Mouse (Mus musculus) small intestine, adult 2 months (tissue): ENCODE data around the gene Polr2m. TPM values are rescaled to one million over a fixed set of nuclear protein-coding genes. Genes with fewer than 3 reads are reported as not detected.

ENCODE experiments used
- H3K27ac ChIP-seq: fragments of 200-500 bp; 2 replicates; pipeline ENCODE4 v1.5.1; 2012; ENCODE audit warnings: low read depth, low read length, control low read depth, inconsistent platforms; ENCODE audit not compliant: insufficient read depth
- H3K27me3 ChIP-seq: fragments of 200-500 bp; 2 replicates; pipeline ENCODE4 v1.6.1; 2012; ENCODE audit warnings: mild to moderate bottlenecking, moderate library complexity, low read length, inconsistent platforms; ENCODE audit not compliant: control insufficient read depth, insufficient read depth
- H3K36me3 ChIP-seq: fragments of 200-500 bp; 2 replicates; pipeline ENCODE4 v1.6.1; 2012; ENCODE audit warnings: mild to moderate bottlenecking, low read length, control low read depth, inconsistent platforms; ENCODE audit not compliant: control insufficient read depth, insufficient read depth
- H3K4me1 ChIP-seq: fragments of 200-500 bp; 2 replicates; pipeline ENCODE4 v1.6.1; 2012; ENCODE audit warnings: low read length, inconsistent platforms, mixed read lengths; ENCODE audit not compliant: control insufficient read depth, insufficient read depth, insufficient read length
- H3K4me3 ChIP-seq: fragments of 200-500 bp; 2 replicates; pipeline ENCODE4 v1.5.1; 2012; ENCODE audit warnings: low read depth, mild to moderate bottlenecking, control low read depth, inconsistent platforms, low read length, moderate library complexity
- CTCF ChIP-seq: fragments of 200-500 bp; IDR thresholded peaks from 2 replicates; pipeline ENCODE4 v1.5.1; 2012; ENCODE audit warnings: low read depth, mild to moderate bottlenecking, control low read depth, inconsistent platforms, low read length, moderate library complexity, mixed read lengths; ENCODE audit not compliant: insufficient replicate concordance, insufficient read length; ENCODE audit errors: extremely low read depth
- POLR2A ChIP-seq: fragments of 200-500 bp; IDR thresholded peaks from 2 replicates; pipeline ENCODE4 v1.6.1; 2012; ENCODE audit warnings: low read depth, mild to moderate bottlenecking, control low read depth, inconsistent platforms, low read length, moderate library complexity
- WGBS: fragments of 180-500 bp; shearing (Covaris S2); methylation state at CpG from one replicate; pipeline ENCODE4 v1.1.7; 2018; 5-methylcytosine and 5-hydroxymethylcytosine counted together
- polyA plus RNA-seq: library from polyadenylated mRNA; depleted of rRNA; stranded (reverse); fragments of >200 nt; gene quantifications from 2 replicates; pipeline ENCODE4 v1.2.3, GENCODE M21; 2012

The Polr2m gene
- polyA plus RNA-seq, 1 experiment = 581 TPM

GRCm38 (mm10) chr9:71475536-71475935 lies 10.2 kb downstream of the Polr2m start:
- H3K36me3 ChIP-seq = peaks cover 46% of the 10 kb centered on the region
- H3K4me1 ChIP-seq = no peaks in the 10 kb centered on the region
- H3K27ac ChIP-seq = no peak overlapping the region
- H3K4me3 ChIP-seq = no peak overlapping the region
- TF ChIP-seq POLR2A = no peak
- TF ChIP-seq CTCF = no peak
- 90% methylated on average over 4 of the region's 4 CpGs for WGBS
- no peaks in the 10 kb centered on the region for H3K27me3 ChIP-seq

- Histone ChIP-seq H3K27me3 (no peaks in the 10 kb centered on the region), H3K36me3 (no peaks in the 10 kb centered on the region), H3K4me1 (no peaks in the 10 kb centered on the region), H3K4me3 (no peak overlapping the region), H3K27ac (no peak overlapping the region)
- 77% methylated on average over 4 of the region's 4 CpGs for WGBS
- no peak for TF ChIP-seq POLR2A
- TF ChIP-seq CTCF = no peak
These were observed 18.3 kb downstream of the Polr2m start for GRCm38 (mm10) chr9:71467434-71467833.

- TF ChIP-seq POLR2A = no peak
- TF ChIP-seq CTCF = no peak
- no peaks in the 10 kb centered on the region for H3K36me3 ChIP-seq
- no peak overlapping the region for H3K4me3 ChIP-seq
- 52% methylated on average over 3 of the region's 3 CpGs for WGBS
- H3K27me3 ChIP-seq = no peaks in the 10 kb centered on the region
- no peaks in the 10 kb centered on the region for H3K4me1 ChIP-seq
- no peak overlapping the region for H3K27ac ChIP-seq
These were observed 19.6 kb downstream of the Polr2m start for GRCm38 (mm10) chr9:71466111-71466510.

- Histone ChIP-seq H3K4me1 (no peaks in the 10 kb centered on the region), H3K27me3 (no peaks in the 10 kb centered on the region), H3K27ac (no peak overlapping the region), H3K4me3 (no peak overlapping the region), H3K36me3 (no peaks in the 10 kb centered on the region)
- no peak for TF ChIP-seq POLR2A
- TF ChIP-seq CTCF = no peak
- WGBS = 68% methylated on average over 13 of the region's 13 CpGs
These were observed 22.6 kb downstream of the Polr2m start for GRCm38 (mm10) chr9:71463072-71463667.

GRCm38 (mm10) chr9:71456738-71457137 lies 29.0 kb downstream of the Polr2m start:
- Histone ChIP-seq H3K27me3 (peaks cover 2% of the 10 kb centered on the region; the same call in 1 of the 2 replicates), H3K4me1 (no peaks in the 10 kb centered on the region), H3K36me3 (no peaks in the 10 kb centered on the region), H3K4me3 (no peak overlapping the region), H3K27ac (no peak overlapping the region)
- 49% methylated on average over 4 of the region's 4 CpGs for WGBS
- TF ChIP-seq CTCF (no peak), POLR2A (no peak)

GRCm38 (mm10) chr9:71453917-71454316 lies 31.8 kb downstream of the Polr2m start:
- Histone ChIP-seq H3K4me1 (no peaks in the 10 kb centered on the region), H3K4me3 (no peak overlapping the region), H3K27me3 (peaks cover 2% of the 10 kb centered on the region; the same call in 1 of the 2 replicates), H3K27ac (no peak overlapping the region), H3K36me3 (no peaks in the 10 kb centered on the region)
- TF ChIP-seq CTCF (no peak), POLR2A (no peak)
- WGBS = 64% methylated on average over 5 of the region's 5 CpGs

- no peaks in the 10 kb centered on the region for H3K36me3 ChIP-seq
- no peak overlapping the region for H3K4me3 ChIP-seq
- TF ChIP-seq CTCF = no peak
- no peak for TF ChIP-seq POLR2A
- H3K27me3 ChIP-seq = peaks cover 2% of the 10 kb centered on the region; the same call in 1 of the 2 replicates
- H3K27ac ChIP-seq = no peak overlapping the region
- 89% methylated on average over 5 of the region's 5 CpGs for WGBS
- no peaks in the 10 kb centered on the region for H3K4me1 ChIP-seq
These were observed 32.4 kb downstream of the Polr2m start for GRCm38 (mm10) chr9:71453352-71453751.

GRCm38 (mm10) chr9:71450626-71451025 lies 35.1 kb downstream of the Polr2m start:
- Histone ChIP-seq H3K4me1 (no peaks in the 10 kb centered on the region), H3K36me3 (no peaks in the 10 kb centered on the region), H3K4me3 (no peak overlapping the region), H3K27ac (no peak overlapping the region), H3K27me3 (no peaks in the 10 kb centered on the region)
- 81% methylated on average over 6 of the region's 6 CpGs for WGBS
- TF ChIP-seq CTCF = no peak
- no peak for TF ChIP-seq POLR2A
